Mouse (Mus musculus): Measurements from ENCODE around the gene Ppp1r8. TPM values are rescaled to one million over a fixed set of nuclear protein-coding genes. Genes with fewer than 3 reads are reported as not detected.
"Not testable (repeated sequence)": the region's sequence is repeated elsewhere in the genome, so short reads cannot be mapped to it uniquely, and the experiment has no call there.

Ppp1r8 gene
- polyA plus RNA-seq, 1 experiment from 2014 or later, result 60.2 TPM

GRCm38 (mm10) chr4:132793322-132794004, 49.5 kb downstream of the Ppp1r8 start:
- not testable (repeated sequence) for H3K36me3 ChIP-seq (ENCODE audit: control insufficient read depth, insufficient read depth, low read length); H3K4me2 ChIP-seq (ENCODE audit: low read depth, low read length); H3K9me3 ChIP-seq (ENCODE audit: control insufficient read depth, low read length); H3K27ac ChIP-seq (ENCODE audit: low read length); H3K4me1 ChIP-seq (ENCODE audit: control insufficient read depth, insufficient read depth, low read length); H3K27me3 ChIP-seq (replicated peaks; ENCODE audit: control insufficient read depth, insufficient read depth, low read length); H3K9ac ChIP-seq (ENCODE audit: low read depth, low read length); H3K4me3 ChIP-seq (ENCODE audit: low read length); ATAC-seq
- WGBS, result 80% methylated on average over 8 of the region's 9 CpGs

- Histone ChIP-seq H3K9ac (ENCODE audit: low read depth, low read length) (no peak overlapping the region), H3K4me1 (ENCODE audit: control insufficient read depth, insufficient read depth, low read length) (no peaks in the 10 kb centered on the region), H3K9me3 (ENCODE audit: control insufficient read depth, low read length) (no peaks in the 10 kb centered on the region), H3K4me3 (ENCODE audit: low read length) (no peak overlapping the region), H3K4me2 (ENCODE audit: low read depth, low read length) (no peak overlapping the region), H3K36me3 (ENCODE audit: control insufficient read depth, insufficient read depth, low read length) (no peaks in the 10 kb centered on the region), H3K27me3 (replicated peaks; ENCODE audit: control insufficient read depth, insufficient read depth, low read length) (peaks cover 2% of the 10 kb centered on the region; the same call in 1 of the 2 replicates), H3K27ac (ENCODE audit: low read length) (no peak overlapping the region)
- ATAC-seq, result no peak
- 84% methylated on average over 8 of the region's 8 CpGs for WGBS
Measured at GRCm38 (mm10) chr4:132789731-132790130, 53.2 kb downstream of the Ppp1r8 start.

- WGBS, result 92% methylated on average over 13 of the region's 13 CpGs
- Histone ChIP-seq H3K27me3 (replicated peaks; ENCODE audit: control insufficient read depth, insufficient read depth, low read length) (no peaks in the 10 kb centered on the region), H3K36me3 (ENCODE audit: control insufficient read depth, insufficient read depth, low read length) (no peaks in the 10 kb centered on the region), H3K9ac (ENCODE audit: low read depth, low read length) (no peak overlapping the region), H3K9me3 (ENCODE audit: control insufficient read depth, low read length) (no peaks in the 10 kb centered on the region), H3K27ac (ENCODE audit: low read length) (no peak overlapping the region), H3K4me3 (ENCODE audit: low read length) (no peak overlapping the region), H3K4me1 (ENCODE audit: control insufficient read depth, insufficient read depth, low read length) (no peaks in the 10 kb centered on the region), H3K4me2 (ENCODE audit: low read depth, low read length) (no peak overlapping the region)
- ATAC-seq, result no peak
Measured at GRCm38 (mm10) chr4:132785228-132785627, 57.7 kb downstream of the Ppp1r8 start.

DNA sequence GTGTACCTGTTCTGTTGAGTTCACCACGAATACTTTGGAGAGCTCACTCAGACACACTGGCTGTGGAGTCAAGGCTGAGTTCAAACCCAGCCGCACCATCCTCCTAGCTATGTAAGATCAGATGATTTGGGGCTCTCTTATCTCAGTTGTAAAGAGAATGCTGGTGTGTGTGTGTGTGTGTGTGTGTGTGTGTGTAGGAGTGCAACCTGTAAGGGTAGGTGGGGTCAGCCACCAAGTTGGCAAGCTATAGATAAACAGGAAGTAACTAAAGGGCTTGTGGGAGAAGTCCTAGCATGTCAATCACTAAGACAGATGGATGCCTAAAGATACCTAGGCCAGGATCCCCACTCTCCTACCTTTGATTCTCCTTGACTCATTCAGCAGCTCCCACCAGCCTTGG, 59.2 kb downstream of the Ppp1r8 start:
- H3K27me3 ChIP-seq (replicated peaks; ENCODE audit: control insufficient read depth, insufficient read depth, low read length), result no peaks in the 10 kb centered on the region
- no peak overlapping the region for H3K9ac ChIP-seq (ENCODE audit: low read depth, low read length)
- peaks cover 2% of the 10 kb centered on the region; the same call in 1 of the 2 replicates for H3K36me3 ChIP-seq (ENCODE audit: control insufficient read depth, insufficient read depth, low read length)
- no peaks in the 10 kb centered on the region for H3K9me3 ChIP-seq (ENCODE audit: control insufficient read depth, low read length)
- H3K4me1 ChIP-seq (ENCODE audit: control insufficient read depth, insufficient read depth, low read length), result no peaks in the 10 kb centered on the region
- no peak overlapping the region for H3K4me2 ChIP-seq (ENCODE audit: low read depth, low read length)
- H3K4me3 ChIP-seq (ENCODE audit: low read length), result no peak overlapping the region
- no peak for ATAC-seq
- no peak overlapping the region for H3K27ac ChIP-seq (ENCODE audit: low read length)
- 80% methylated on average over 2 of the region's 2 CpGs for WGBS

DNA sequence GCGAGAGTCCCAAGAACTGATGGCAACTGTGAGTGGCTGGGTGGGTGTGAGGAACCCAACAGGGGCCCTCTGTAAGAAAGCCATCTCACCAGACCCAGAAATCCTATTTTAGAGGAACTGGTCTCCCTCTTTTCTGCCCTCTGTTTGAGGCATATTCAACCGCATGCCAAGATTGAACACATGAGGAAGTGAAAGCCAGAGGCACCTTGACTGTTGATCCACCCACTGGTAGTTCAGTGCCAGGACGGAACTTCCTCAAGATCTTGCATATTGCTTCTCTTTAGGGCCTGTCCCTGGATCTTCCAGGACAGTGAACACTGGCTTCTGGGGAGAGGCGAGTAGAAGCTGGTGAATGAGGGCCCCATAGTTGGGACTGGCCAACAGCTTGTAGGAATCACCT, 62.7 kb downstream of the Ppp1r8 start:
- Histone ChIP-seq H3K27ac (ENCODE audit: low read length) (no peak overlapping the region), H3K36me3 (ENCODE audit: control insufficient read depth, insufficient read depth, low read length) (peaks cover 12% of the 10 kb centered on the region), H3K27me3 (replicated peaks; ENCODE audit: control insufficient read depth, insufficient read depth, low read length) (no peaks in the 10 kb centered on the region), H3K4me2 (ENCODE audit: low read depth, low read length) (no peak overlapping the region), H3K4me3 (ENCODE audit: low read length) (no peak overlapping the region), H3K9me3 (ENCODE audit: control insufficient read depth, low read length) (no peaks in the 10 kb centered on the region), H3K9ac (ENCODE audit: low read depth, low read length) (no peak overlapping the region), H3K4me1 (ENCODE audit: control insufficient read depth, insufficient read depth, low read length) (no peaks in the 10 kb centered on the region)
- ATAC-seq, result no peak
- 86% methylated on average over 4 of the region's 4 CpGs for WGBS

- Histone ChIP-seq H3K4me3 (ENCODE audit: low read length) (no peak overlapping the region), H3K27ac (ENCODE audit: low read length) (no peak overlapping the region), H3K9me3 (ENCODE audit: control insufficient read depth, low read length) (no peaks in the 10 kb centered on the region), H3K4me1 (ENCODE audit: control insufficient read depth, insufficient read depth, low read length) (no peaks in the 10 kb centered on the region), H3K4me2 (ENCODE audit: low read depth, low read length) (no peak overlapping the region), H3K27me3 (replicated peaks; ENCODE audit: control insufficient read depth, insufficient read depth, low read length) (no peaks in the 10 kb centered on the region), H3K9ac (ENCODE audit: low read depth, low read length) (no peak overlapping the region), H3K36me3 (ENCODE audit: control insufficient read depth, insufficient read depth, low read length) (peaks cover 15% of the 10 kb centered on the region)
- no peak for ATAC-seq
- 92% methylated on average over 6 of the region's 6 CpGs for WGBS
Measured at GRCm38 (mm10) chr4:132778562-132779201, 64.3 kb downstream of the Ppp1r8 start.

Other genes starting within 250 kb of the Ppp1r8 start
- gene Eya3, start 204.2 kb downstream of the Ppp1r8 start, polyA plus RNA-seq (2015; fragmentation: Nextera tagmentation; extraction: Ambion mirVana), result 22.6 and 22.8 TPM in 2 replicates
- gene Xkr8, start 110.6 kb downstream of the Ppp1r8 start, polyA plus RNA-seq (2015; fragmentation: Nextera tagmentation; extraction: Ambion mirVana), result 3.3 and 3.4 TPM in 2 replicates
- 5.1 and 6.0 TPM in 2 replicates for gene Smpdl3b, start 85.9 kb downstream of the Ppp1r8 start, polyA plus RNA-seq (2015; fragmentation: Nextera tagmentation; extraction: Ambion mirVana)
- gene Rpa2, start 74.8 kb downstream of the Ppp1r8 start, polyA plus RNA-seq (2015; fragmentation: Nextera tagmentation; extraction: Ambion mirVana), result 66.7 and 76.0 TPM in 2 replicates
- 1.7 TPM in 2 replicates for gene Themis2, start 46.8 kb downstream of the Ppp1r8 start, polyA plus RNA-seq (2015; fragmentation: Nextera tagmentation; extraction: Ambion mirVana)
- gene Stx12, start 41.3 kb upstream of the Ppp1r8 start, polyA plus RNA-seq (2015; fragmentation: Nextera tagmentation; extraction: Ambion mirVana), result 54.3 and 55.0 TPM in 2 replicates
- 40.5 and 45.6 TPM in 2 replicates for gene Fam76a, start 79.4 kb upstream of the Ppp1r8 start, polyA plus RNA-seq (2015; fragmentation: Nextera tagmentation; extraction: Ambion mirVana)
- 3.1 and 3.5 TPM in 2 replicates for gene Fgr, start 130.9 kb upstream of the Ppp1r8 start, polyA plus RNA-seq (2015; fragmentation: Nextera tagmentation; extraction: Ambion mirVana)
- 5.3 and 5.7 TPM in 2 replicates for gene Ahdc1, start 168.1 kb upstream of the Ppp1r8 start, polyA plus RNA-seq (2015; fragmentation: Nextera tagmentation; extraction: Ambion mirVana)

Measured in intestine, embryonic 16.5 days (tissue).